8 mouse cellular contexts compared by ENCODE assay signal in the genomic region with DNA sequence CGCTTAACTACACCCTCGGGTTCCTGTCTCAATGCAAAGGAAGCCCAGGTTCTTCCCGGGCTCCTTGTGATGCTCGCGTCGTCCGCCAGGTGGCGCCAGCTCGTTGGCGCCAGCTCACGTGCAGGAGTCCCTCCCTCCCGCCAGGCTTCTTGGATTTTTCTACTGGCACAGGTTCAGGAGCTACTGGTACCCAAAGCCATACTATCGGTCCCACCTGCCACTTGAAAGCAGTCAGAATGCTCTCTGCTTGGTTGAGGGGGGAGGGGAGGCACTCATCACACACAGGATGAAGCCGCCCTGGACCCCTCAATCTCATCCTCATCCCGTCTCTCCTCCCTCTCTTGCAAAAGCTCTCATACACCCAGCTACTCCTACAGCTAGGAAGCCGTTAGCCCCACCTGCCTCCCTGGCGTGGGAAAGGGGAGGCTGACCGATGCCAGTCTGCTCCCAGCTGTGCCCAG. TPM values are rescaled to one million over a fixed set of nuclear protein-coding genes. Genes with fewer than 3 reads are reported as not detected.
DNase-seq lines count a peak whose midpoint lies in the region; ATAC-seq and TF ChIP-seq lines count a peak whose summit lies in the region.

No protein-coding gene starts in this region.

- H3K27ac ChIP-seq in embryonic facial prominence, embryonic 12.5 days, result no peak overlapping the region
- no peak overlapping the region for H3K27ac ChIP-seq in heart, embryonic 12.5 days (ENCODE audit: poor library complexity, severe bottlenecking)
- H3K27ac ChIP-seq in liver, embryonic 14.5 days, result no peak overlapping the region
- H3K27ac ChIP-seq in neural tube, embryonic 14.5 days (ENCODE audit: low read depth, low read length), result no peak overlapping the region

- ATAC-seq in embryonic facial prominence, embryonic 12.5 days (ENCODE audit: insufficient number of reproducible peaks, insufficient read depth, low FRiP score, low TSS enrichment), result 0 out of 2 replicates have a peak, but pooled peaks have one; percentile 35
- ATAC-seq in heart, embryonic 12.5 days (ENCODE audit: insufficient number of reproducible peaks, low FRiP score), result no peak
- no peak for ATAC-seq in liver, embryonic 14.5 days (ENCODE audit: insufficient read depth)
- peak; percentile 29; the same call in 1 of the 2 replicates for ATAC-seq in neural tube, embryonic 14.5 days (ENCODE audit: low read depth)

- no peaks in the 10 kb centered on the region for H3K9me3 ChIP-seq in embryonic facial prominence, embryonic 12.5 days
- no peaks in the 10 kb centered on the region for H3K9me3 ChIP-seq in heart, embryonic 12.5 days (replicated peaks)
- H3K9me3 ChIP-seq in liver, embryonic 14.5 days (ENCODE audit: control insufficient read depth, low read length), result no peaks in the 10 kb centered on the region
- no peaks in the 10 kb centered on the region for H3K9me3 ChIP-seq in neural tube, embryonic 14.5 days (ENCODE audit: control insufficient read depth, low read length)

- peak; percentile 80 to 82 for DNase-seq in B cell, adult 2 months
- peak; percentile 86 for DNase-seq in adrenal gland, postnatal 14 days
- DNase-seq in kidney, postnatal 10 days, result peak; percentile 87
- DNase-seq in liver, embryonic 14.5 days (ENCODE audit: low read depth in 3 of 3, low spot score in 3 of 3), result peak; percentile 42 to 52 (median 47)
- DNase-seq in testis, postnatal 14 days (ENCODE audit: low spot score), result peak; percentile 77

- H3K4me2 ChIP-seq in embryonic facial prominence, embryonic 12.5 days (replicated peaks), result 0 out of 2 replicates have a peak overlapping the region, but pooled peaks have one; percentile 17
- peak overlapping the region; percentile 22; the same call in 1 of the 2 replicates for H3K4me2 ChIP-seq in heart, embryonic 12.5 days
- no peak overlapping the region for H3K4me2 ChIP-seq in liver, embryonic 14.5 days (ENCODE audit: low read depth)
- peak overlapping the region; percentile 31; the same call in 1 of the 2 replicates for H3K4me2 ChIP-seq in neural tube, embryonic 14.5 days (ENCODE audit: low read depth, low read length)

- peak; percentile 98 for TF ChIP-seq CTCF in liver, embryonic 14.5 days (IDR thresholded peaks at IDR 0.05; ENCODE audit: low read depth)

- peaks cover 10% of the 10 kb centered on the region; the same call in 1 of the 2 replicates for H3K27me3 ChIP-seq in embryonic facial prominence, embryonic 12.5 days
- peaks cover 29% of the 10 kb centered on the region for H3K27me3 ChIP-seq in heart, embryonic 12.5 days (replicated peaks)
- peaks cover 3% of the 10 kb centered on the region for H3K27me3 ChIP-seq in liver, embryonic 14.5 days (ENCODE audit: control insufficient read depth, insufficient read depth, low read length)
- H3K27me3 ChIP-seq in neural tube, embryonic 14.5 days (ENCODE audit: control insufficient read depth, insufficient read depth, low read length), result 0 out of 2 replicates have a peak, but pooled peaks cover 3% of the 10 kb centered on the region

- H3K4me3 ChIP-seq in embryonic facial prominence, embryonic 12.5 days, result no peak overlapping the region
- H3K4me3 ChIP-seq in heart, embryonic 12.5 days, result no peak overlapping the region
- H3K4me3 ChIP-seq in liver, embryonic 14.5 days (ENCODE audit: insufficient read depth in 1 of 2, low read depth in 2 of 2, low read length in 2 of 2), result no peak overlapping the region
- H3K4me3 ChIP-seq in neural tube, embryonic 14.5 days (ENCODE audit: low read depth, low read length), result no peak overlapping the region

- no peak for TF ChIP-seq EP300 in liver, embryonic 14.5 days (IDR thresholded peaks at IDR 0.05; ENCODE audit: low read depth)

- WGBS in embryonic facial prominence, embryonic 12.5 days, result 6% methylated on average over 18 of the region's 18 CpGs
- WGBS in heart, embryonic 12.5 days, result 5% methylated on average over 18 of the region's 18 CpGs
- WGBS in liver, embryonic 14.5 days (ENCODE audit: insufficient replicate concordance), result 8% methylated on average over 18 of the region's 18 CpGs
- WGBS in neural tube, embryonic 14.5 days, result 5% methylated on average over 18 of the region's 18 CpGs

- H3K4me1 ChIP-seq in embryonic facial prominence, embryonic 12.5 days, result no peaks in the 10 kb centered on the region; the same call in 1 of the 2 replicates
- H3K4me1 ChIP-seq in heart, embryonic 12.5 days (replicated peaks), result peaks cover 14% of the 10 kb centered on the region
- peaks cover 0 to 6% of the 10 kb centered on the region in 2 experiments; a peak in 2 of 4 replicates for H3K4me1 ChIP-seq in liver, embryonic 14.5 days (replicated peaks; ENCODE audit: control insufficient read depth in 2 of 2, insufficient read depth in 2 of 2, low read length in 1 of 2)
- H3K4me1 ChIP-seq in neural tube, embryonic 14.5 days (ENCODE audit: control insufficient read depth, insufficient read depth, low read length), result no peaks in the 10 kb centered on the region

- H3K36me3 ChIP-seq in embryonic facial prominence, embryonic 12.5 days, result no peaks in the 10 kb centered on the region
- no peaks in the 10 kb centered on the region for H3K36me3 ChIP-seq in heart, embryonic 12.5 days
- no peaks in the 10 kb centered on the region for H3K36me3 ChIP-seq in liver, embryonic 14.5 days (replicated peaks; ENCODE audit: control insufficient read depth, insufficient read depth, low read depth)
- H3K36me3 ChIP-seq in neural tube, embryonic 14.5 days (ENCODE audit: control insufficient read depth, insufficient read depth, low read length), result no peaks in the 10 kb centered on the region

- H3K9ac ChIP-seq in embryonic facial prominence, embryonic 12.5 days, result no peak overlapping the region
- H3K9ac ChIP-seq in heart, embryonic 12.5 days, result no peak overlapping the region
- H3K9ac ChIP-seq in liver, embryonic 14.5 days (replicated peaks), result no peak overlapping the region
- H3K9ac ChIP-seq in neural tube, embryonic 14.5 days (replicated peaks; ENCODE audit: low read depth, low read length), result no peak overlapping the region

RNA-seq across cellular contexts. Expression of a gene that starts 21.8 kb away (rescaled TPM):
- total RNA-seq in adrenal gland, postnatal 14 days (2021), result 0.15 TPM in 1 of 2 replicates, not detected in the other
- 0.05 and 0.06 TPM in 2 replicates for polyA plus RNA-seq in embryonic facial prominence, embryonic 12.5 days (2016; fragmentation: Nextera tagmentation; extraction: Ambion mirVana)
- polyA plus RNA-seq in heart, embryonic 12.5 days (2016; fragmentation: Nextera tagmentation; extraction: Ambion mirVana), result 0.05 TPM in 1 of 2 replicates, not detected in the other
- 0.01 and 0.02 TPM in 2 replicates for polyA plus RNA-seq in liver, embryonic 14.5 days (2012; rRNA removed)
- 0.04 TPM in 1 of 2 replicates, not detected in the other for polyA plus RNA-seq in liver, embryonic 14.5 days (2014; fragmentation: Nextera tagmentation; extraction: Ambion mirVana)
- 0.07 TPM in 1 of 2 replicates, not detected in the other for polyA plus RNA-seq in neural tube, embryonic 14.5 days (2014; fragmentation: Nextera tagmentation; extraction: Ambion mirVana)

RNA-seq across cellular contexts. Expression of a gene that starts 35.2 kb away (rescaled TPM):
- not detected in 2 replicates for total RNA-seq in adrenal gland, postnatal 14 days (2021)
- 0.13 and 0.15 TPM in 2 replicates for polyA plus RNA-seq in embryonic facial prominence, embryonic 12.5 days (2016; fragmentation: Nextera tagmentation; extraction: Ambion mirVana)
- 0.04 and 0.06 TPM in 2 replicates for polyA plus RNA-seq in heart, embryonic 12.5 days (2016; fragmentation: Nextera tagmentation; extraction: Ambion mirVana)
- 0.06 TPM in 2 replicates for polyA plus RNA-seq in liver, embryonic 14.5 days (2012; rRNA removed)
- polyA plus RNA-seq in liver, embryonic 14.5 days (2014; fragmentation: Nextera tagmentation; extraction: Ambion mirVana), result 0.03 and 0.14 TPM in 2 replicates
- polyA plus RNA-seq in neural tube, embryonic 14.5 days (2014; fragmentation: Nextera tagmentation; extraction: Ambion mirVana), result 0.42 and 0.48 TPM in 2 replicates

Comparison
In these comparisons a context has a peak if more than half of its experiments do, and no peak if none do; other contexts are left out.
1. ATAC-seq: peak in embryonic facial prominence, embryonic 12.5 days (single experiment) and neural tube, embryonic 14.5 days (single experiment); none in heart, embryonic 12.5 days (single experiment) and liver, embryonic 14.5 days (single experiment).
2. Peak in every context shown above with its lines, with median percentiles within 50 percentile points of each other: DNase-seq.